Mouse (Mus musculus): ENCODE measurements at regions not wholly inside any gene's neighbourhood (a gene's known extent, or its start where the extent isn't known, plus 50 kb on each side); places are given as distances from the start of the nearest gene placed in this dataset.

DNA sequence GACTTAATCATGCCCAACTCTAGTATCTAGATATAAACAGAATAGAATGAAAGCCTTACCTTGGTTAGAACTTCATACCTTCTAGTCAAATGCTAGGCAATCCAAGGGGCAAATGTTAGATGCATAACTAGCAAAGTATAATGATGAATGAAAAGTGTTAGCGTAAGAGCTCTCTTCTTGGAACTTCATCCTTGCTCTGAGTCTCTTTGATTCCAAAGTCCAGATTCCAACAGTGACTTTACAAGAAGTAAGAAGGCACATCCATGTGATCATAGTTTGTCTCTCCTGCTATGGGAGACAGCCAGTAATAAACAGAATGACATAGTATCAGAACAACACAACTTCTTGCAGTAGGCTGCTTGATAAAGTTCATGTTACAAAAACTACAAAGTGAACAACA is 54.6 kb upstream of the Ift57 start:
- no peak for ATAC-seq (replicated peaks in 1 of 2; ENCODE audit: insufficient read depth in 1 of 2, low FRiP score in 2 of 2, low TSS enrichment in 1 of 2, low read depth in 1 of 2, poor library complexity in 2 of 2, severe bottlenecking in 2 of 2)

DNA sequence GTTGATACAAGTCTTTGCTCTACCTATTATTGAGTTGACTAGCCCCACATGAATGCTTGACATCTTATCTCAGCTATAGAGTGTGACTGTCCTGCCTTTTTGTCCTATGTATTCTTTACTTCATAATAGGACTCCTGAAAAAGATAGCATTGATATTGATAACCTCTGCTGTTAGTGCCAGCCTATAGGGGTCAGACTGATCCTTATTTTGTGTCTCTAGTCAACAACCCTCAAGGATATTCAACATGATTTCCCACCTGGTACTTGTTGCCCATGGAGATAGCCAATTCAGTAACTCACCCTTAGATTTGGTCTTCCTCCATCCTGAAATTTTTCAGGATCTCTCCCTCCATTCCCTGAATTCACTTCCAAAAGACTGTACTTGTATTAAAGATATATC is 52.6 kb upstream of the Ift57 start:
- ATAC-seq (replicated peaks in 1 of 2; ENCODE audit: insufficient read depth in 1 of 2, low FRiP score in 2 of 2, low TSS enrichment in 1 of 2, low read depth in 1 of 2, poor library complexity in 2 of 2, severe bottlenecking in 2 of 2): no peak
